Mouse (Mus musculus): Measurements from ENCODE around the gene Dact3. TPM values are rescaled to one million over a fixed set of nuclear protein-coding genes. Genes with fewer than 3 reads are reported as not detected.

Dact3 gene
- polyA plus RNA-seq, 1 experiment, result 43.6 TPM

DNA sequence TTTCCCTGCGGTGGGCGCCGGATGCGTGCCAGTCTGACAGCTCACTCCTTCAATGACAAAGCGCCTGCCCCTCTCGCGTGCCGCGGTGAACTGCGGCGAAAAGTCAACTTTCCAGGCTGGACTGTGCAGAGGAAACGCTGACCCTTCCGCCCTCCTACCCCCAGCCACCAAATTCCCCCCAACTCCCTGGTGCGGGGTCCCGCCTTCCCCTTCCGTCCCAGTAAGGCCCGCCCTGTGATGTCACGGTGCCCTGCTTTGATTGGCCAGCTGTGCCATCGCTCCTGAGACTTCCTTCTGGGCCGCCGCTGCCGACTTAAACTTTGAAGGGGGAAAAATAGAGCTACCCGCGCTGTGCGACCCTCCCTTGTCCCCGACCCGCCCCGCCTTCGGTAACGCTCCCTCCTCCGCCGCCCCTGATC, 32.5 kb upstream of the Dact3 start, which contains the start of gene Prkd2:
Gene Prkd2 (plus strand): TSS at position 258 of the 419 bp plus-strand sequence.
- no peak for TF ChIP-seq CTCF (IDR thresholded peaks at IDR 0.05; ENCODE audit: borderline replicate concordance, extremely low read depth, insufficient read depth, insufficient read length)
- TF ChIP-seq POLR2A (IDR thresholded peaks at IDR 0.05; ENCODE audit: borderline replicate concordance, extremely low read depth, insufficient read depth, insufficient read length, poor library complexity, severe bottlenecking), result no peak
- DNase-seq (ENCODE audit: low read depth), result peak; percentile 95

DNA sequence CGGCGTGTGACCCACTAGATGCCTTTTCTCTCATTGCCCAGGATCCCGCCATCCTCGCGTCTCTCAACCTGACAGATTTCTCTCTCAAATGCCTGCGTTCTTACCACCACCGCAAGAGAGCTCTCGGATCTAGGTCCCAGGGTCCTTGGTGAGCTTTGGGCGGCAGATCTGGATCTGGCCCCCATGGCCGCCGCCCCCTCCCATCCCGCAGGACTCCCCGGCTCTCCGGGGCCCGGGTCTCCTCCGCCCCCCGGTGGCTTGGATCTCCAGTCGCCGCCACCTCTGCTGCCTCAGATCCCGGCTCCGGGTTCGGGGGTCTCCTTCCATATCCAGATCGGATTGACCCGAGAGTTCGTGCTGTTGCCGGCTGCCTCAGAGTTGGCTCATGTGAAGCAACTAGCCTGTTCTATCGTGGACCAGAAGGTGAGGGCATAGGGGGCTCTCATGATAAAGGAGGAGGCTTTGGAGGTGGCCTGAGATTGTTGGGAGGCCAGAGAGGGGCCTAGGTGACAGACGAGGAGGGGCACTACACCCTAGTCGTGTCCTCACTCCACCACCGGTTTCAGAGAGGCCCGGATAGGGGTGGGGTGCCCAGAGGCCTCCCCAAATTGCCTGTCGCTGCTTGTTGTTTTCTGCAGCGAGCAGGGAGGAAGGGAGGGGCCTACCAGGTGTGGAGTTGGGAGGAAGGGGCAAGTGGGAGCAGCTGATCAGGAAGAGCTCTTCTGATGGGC, 31.5 kb upstream of the Dact3 start:
- TF ChIP-seq CTCF (IDR thresholded peaks at IDR 0.05; ENCODE audit: borderline replicate concordance, extremely low read depth, insufficient read depth, insufficient read length), result no peak
- no peak for TF ChIP-seq POLR2A (IDR thresholded peaks at IDR 0.05; ENCODE audit: borderline replicate concordance, extremely low read depth, insufficient read depth, insufficient read length, poor library complexity, severe bottlenecking)
- peak; percentile 31 for DNase-seq (ENCODE audit: low read depth)

DNA sequence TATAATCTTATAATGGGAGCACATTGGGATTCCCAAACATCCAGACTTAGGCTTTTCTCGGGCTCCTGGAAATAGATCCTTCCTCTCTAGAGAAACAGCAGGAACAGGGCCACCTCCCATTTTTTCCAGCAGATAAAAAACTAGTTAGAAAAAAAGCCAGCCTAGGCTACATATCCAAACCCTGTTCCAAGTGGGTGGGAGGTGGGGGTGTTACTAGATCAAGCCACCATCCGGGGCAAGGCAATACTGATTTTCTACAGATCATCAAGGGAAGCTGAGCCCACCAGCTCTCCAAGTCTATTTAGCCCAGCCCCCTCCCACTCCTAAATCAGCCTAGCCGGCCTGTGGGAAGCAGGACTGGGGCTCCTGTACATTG, 30.4 kb upstream of the Dact3 start:
- DNase-seq (ENCODE audit: low read depth), result no peak

DNA sequence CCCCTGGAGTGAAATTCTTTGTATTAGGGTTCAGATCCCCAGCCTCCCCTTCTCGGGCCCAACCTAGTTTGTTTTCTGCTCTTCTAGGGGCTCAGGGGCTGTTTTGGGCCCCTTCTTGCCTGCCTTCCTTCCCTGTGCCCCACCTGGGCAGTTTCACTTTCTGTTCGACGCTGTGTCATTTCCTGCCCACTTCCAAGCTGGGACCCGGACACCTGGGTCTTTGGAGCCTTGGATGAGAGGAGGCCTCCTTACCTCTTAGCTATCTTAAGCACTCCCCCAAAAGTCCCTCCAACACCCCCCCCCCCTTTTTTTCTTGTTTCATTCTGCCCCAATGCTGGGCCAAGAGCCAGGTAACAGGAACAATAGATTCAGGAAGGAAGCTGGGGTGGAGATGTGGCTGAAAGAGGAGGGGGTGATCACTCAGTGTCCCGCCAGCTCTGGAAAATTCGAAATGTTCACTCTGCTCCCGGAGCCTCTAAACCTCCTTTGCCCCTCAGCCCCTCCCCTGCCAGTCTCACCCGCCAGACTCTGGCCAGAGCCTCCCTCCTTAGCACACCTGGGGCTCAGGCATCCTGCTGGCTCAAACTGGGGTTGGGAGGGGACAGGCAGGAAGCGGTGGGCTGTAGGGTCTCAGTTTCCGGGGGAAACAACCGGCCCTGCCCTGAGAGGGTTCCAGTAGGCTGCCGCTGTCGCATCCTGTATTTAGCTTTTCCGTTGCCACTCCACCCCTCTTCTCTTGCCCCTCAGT, 29.9 kb upstream of the Dact3 start:
- DNase-seq (ENCODE audit: low read depth), result no peak
- no peak for TF ChIP-seq CTCF (IDR thresholded peaks at IDR 0.05; ENCODE audit: borderline replicate concordance, extremely low read depth, insufficient read depth, insufficient read length)
- TF ChIP-seq POLR2A (IDR thresholded peaks at IDR 0.05; ENCODE audit: borderline replicate concordance, extremely low read depth, insufficient read depth, insufficient read length, poor library complexity, severe bottlenecking), result no peak

More for the DNA sequence above, 30.4 kb upstream of the Dact3 start:
- TF ChIP-seq POLR2A (IDR thresholded peaks at IDR 0.05; ENCODE audit: borderline replicate concordance, extremely low read depth, insufficient read depth, insufficient read length, poor library complexity, severe bottlenecking) (no peak), CTCF (IDR thresholded peaks at IDR 0.05; ENCODE audit: borderline replicate concordance, extremely low read depth, insufficient read depth, insufficient read length) (no peak)

DNA sequence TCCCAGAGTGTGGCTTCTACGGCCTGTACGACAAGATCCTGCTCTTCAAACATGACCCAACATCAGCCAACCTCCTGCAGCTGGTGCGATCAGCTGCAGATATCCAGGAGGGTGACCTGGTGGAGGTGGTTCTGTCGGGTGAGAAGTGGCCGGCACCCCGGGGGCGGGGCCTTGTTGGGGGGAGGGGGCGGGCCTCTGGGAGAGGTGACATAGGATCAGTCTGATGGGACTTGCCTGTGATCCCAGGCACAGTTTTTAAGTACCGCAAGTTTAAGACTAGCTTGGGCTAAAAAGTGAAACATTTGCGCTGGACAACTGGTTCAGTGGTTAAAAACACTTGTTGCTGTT, 29.3 kb upstream of the Dact3 start:
- DNase-seq (ENCODE audit: low read depth), result no peak
- no peak for TF ChIP-seq POLR2A (IDR thresholded peaks at IDR 0.05; ENCODE audit: borderline replicate concordance, extremely low read depth, insufficient read depth, insufficient read length, poor library complexity, severe bottlenecking)
- TF ChIP-seq CTCF (IDR thresholded peaks at IDR 0.05; ENCODE audit: borderline replicate concordance, extremely low read depth, insufficient read depth, insufficient read length), result no peak

DNA sequence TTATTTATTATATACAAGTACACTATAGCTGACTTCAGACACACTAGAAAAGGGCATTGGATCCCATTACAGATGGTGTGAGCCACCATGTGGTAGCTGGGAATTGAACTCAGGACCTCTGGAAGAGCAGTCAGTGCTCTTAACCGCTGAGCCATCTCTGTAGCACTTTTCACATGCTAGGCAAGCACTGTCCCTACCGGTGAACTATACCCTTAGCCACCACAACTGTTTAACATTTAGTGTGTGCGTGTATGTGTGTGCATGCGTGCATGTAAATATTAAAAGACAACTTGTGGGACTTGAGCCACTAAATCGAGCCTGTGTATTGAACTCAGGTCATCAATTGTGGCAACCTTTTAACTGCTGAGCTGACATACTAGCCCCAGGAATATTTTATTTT, 28.3 kb upstream of the Dact3 start:
- TF ChIP-seq POLR2A (IDR thresholded peaks at IDR 0.05; ENCODE audit: borderline replicate concordance, extremely low read depth, insufficient read depth, insufficient read length, poor library complexity, severe bottlenecking) (no peak), CTCF (IDR thresholded peaks at IDR 0.05; ENCODE audit: borderline replicate concordance, extremely low read depth, insufficient read depth, insufficient read length) (no peak)
- no peak for DNase-seq (ENCODE audit: low read depth)

DNA sequence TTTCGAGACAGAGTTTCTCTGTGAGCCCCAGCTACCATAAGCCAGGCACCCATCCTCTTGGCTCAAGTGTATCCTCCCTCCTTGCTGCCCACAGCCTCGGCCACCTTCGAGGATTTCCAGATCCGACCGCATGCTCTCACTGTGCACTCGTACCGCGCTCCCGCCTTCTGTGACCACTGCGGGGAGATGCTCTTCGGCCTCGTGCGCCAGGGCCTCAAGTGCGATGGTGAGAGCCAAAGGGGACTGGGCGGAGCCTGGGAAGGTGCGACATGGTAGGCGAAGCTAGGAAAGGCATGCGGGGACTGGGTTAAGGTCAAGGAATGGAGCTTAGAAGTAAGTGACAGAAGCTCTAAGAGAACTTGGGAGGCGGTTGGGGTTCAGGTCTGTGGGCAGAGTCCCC, 27.6 kb upstream of the Dact3 start:
- no peak for DNase-seq (ENCODE audit: low read depth)
- TF ChIP-seq CTCF (IDR thresholded peaks at IDR 0.05; ENCODE audit: borderline replicate concordance, extremely low read depth, insufficient read depth, insufficient read length) (no peak), POLR2A (IDR thresholded peaks at IDR 0.05; ENCODE audit: borderline replicate concordance, extremely low read depth, insufficient read depth, insufficient read length, poor library complexity, severe bottlenecking) (no peak)

DNA sequence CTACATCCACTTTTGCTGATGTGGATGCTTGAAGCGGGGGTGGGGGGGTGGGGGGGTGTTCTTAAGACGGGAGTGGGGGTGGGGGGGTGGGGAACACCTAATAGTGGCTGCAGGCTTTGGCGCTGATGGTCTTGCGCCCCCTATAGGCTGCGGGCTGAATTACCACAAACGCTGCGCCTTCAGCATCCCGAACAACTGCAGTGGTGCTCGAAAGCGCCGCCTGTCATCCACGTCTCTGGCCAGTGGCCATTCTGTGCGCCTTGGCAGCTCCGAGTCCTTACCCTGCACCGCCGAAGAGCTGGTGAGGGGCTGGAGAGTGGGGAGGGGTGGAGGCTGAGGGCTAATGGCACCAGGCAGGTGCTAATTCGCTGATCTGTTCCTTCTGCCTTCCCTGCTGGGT, 26.5 kb upstream of the Dact3 start:
- TF ChIP-seq CTCF (IDR thresholded peaks at IDR 0.05; ENCODE audit: borderline replicate concordance, extremely low read depth, insufficient read depth, insufficient read length) (peak; percentile 67), POLR2A (IDR thresholded peaks at IDR 0.05; ENCODE audit: borderline replicate concordance, extremely low read depth, insufficient read depth, insufficient read length, poor library complexity, severe bottlenecking) (no peak)
- DNase-seq (ENCODE audit: low read depth), result peak; percentile 57

DNA sequence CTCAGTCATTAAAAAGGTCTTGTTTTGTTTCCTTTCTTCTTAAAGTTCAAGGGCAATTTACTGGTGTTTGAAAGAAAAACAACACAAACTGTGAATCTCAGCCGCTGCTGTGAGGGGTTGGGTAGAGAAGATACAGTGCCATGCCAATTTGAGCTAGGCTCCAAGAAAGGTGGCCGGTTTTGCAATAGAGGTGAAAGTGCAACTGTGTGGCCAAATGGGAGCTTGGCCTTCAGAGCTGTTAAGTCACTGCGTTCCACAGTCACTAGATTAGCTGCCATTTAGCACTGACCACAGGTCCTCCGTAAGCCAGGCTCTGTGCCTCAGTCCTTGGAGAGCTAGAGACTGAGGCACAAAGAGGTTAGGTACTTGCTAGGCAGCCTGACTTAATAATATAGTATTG, 23.5 kb upstream of the Dact3 start:
- no peak for DNase-seq (ENCODE audit: low read depth)

DNA sequence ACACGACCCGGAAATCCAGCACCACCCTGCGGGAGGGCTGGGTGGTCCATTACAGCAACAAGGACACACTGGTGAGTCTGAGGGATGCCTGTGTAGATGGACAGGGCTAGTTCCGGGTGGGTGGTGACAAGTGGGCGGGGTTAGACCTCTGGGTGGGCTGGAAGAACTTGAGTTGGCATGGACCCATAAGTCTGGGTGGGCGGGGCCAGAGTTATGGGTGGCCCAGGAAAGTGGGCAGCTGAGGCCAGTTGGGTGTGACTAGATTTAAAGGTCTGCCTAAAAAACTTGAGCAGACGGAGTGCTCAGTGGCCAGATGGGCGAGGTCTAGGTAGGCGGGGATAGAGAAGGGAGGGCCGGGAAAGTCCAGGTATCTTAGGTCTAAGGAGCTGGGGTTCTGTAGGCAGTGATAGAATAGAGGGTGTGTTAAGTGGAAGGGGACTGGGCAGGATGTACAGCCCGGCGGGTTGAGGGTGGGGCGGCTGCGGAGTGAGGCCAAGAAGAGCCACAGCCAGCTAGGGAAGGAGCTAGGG, 21.8 kb upstream of the Dact3 start:
- DNase-seq (ENCODE audit: low read depth), result no peak
- no peak for TF ChIP-seq CTCF (IDR thresholded peaks at IDR 0.05; ENCODE audit: borderline replicate concordance, extremely low read depth, insufficient read depth, insufficient read length)
- no peak for TF ChIP-seq POLR2A (IDR thresholded peaks at IDR 0.05; ENCODE audit: borderline replicate concordance, extremely low read depth, insufficient read depth, insufficient read length, poor library complexity, severe bottlenecking)

More for the DNA sequence above, 23.5 kb upstream of the Dact3 start:
- no peak for TF ChIP-seq CTCF (IDR thresholded peaks at IDR 0.05; ENCODE audit: borderline replicate concordance, extremely low read depth, insufficient read depth, insufficient read length)
- TF ChIP-seq POLR2A (IDR thresholded peaks at IDR 0.05; ENCODE audit: borderline replicate concordance, extremely low read depth, insufficient read depth, insufficient read length, poor library complexity, severe bottlenecking), result no peak

DNA sequence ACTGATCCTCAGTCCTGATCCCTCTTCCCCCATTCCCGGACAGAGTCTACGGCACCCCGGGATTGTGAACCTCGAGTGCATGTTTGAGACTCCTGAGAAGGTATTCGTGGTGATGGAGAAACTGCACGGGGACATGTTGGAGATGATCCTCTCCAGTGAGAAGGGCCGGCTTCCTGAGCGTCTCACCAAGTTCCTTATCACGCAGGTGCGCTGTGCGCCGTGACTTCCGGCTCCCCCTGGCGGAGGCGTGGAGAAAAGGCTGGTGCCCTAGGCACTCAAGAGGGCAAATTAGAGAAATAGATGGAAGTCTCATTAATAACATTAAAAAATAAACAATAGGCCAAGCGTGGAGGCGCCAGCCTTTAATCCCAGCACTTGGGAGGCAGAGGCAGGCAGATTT, 16.8 kb upstream of the Dact3 start:
- TF ChIP-seq POLR2A (IDR thresholded peaks at IDR 0.05; ENCODE audit: borderline replicate concordance, extremely low read depth, insufficient read depth, insufficient read length, poor library complexity, severe bottlenecking) (no peak), CTCF (IDR thresholded peaks at IDR 0.05; ENCODE audit: borderline replicate concordance, extremely low read depth, insufficient read depth, insufficient read length) (peak; percentile 81)
- DNase-seq (ENCODE audit: low read depth), result peak; percentile 53
